Mouse (Mus musculus) lung, embryonic 14.5 days (tissue): ENCODE measurements around the gene Tmem231. TPM values are rescaled to one million over a fixed set of nuclear protein-coding genes. Genes with fewer than 3 reads are reported as not detected.
A peak's percentile ranks its signal among the peaks of the same experiment; 100 is the strongest.

Experiments
- ATAC-seq: fragments of 200-750 bp; cut with Nextera tagmentation; 2 replicates; pipeline ENCODE4 v1.8.0; 2017; ENCODE audit warnings: mild to moderate bottlenecking, moderate TSS enrichment, moderate library complexity; ENCODE audit not compliant: insufficient read depth
- DNase-seq: peaks from one replicate; pipeline ENCODE4 v3.0.0-alpha.2; 2015
- H3K27ac ChIP-seq: fragments of 300-500 bp; sonication (generic); 2 replicates; pipeline ENCODE4 v1.5.1; 2014; ENCODE audit warnings: low read depth, mild to moderate bottlenecking, moderate library complexity
- H3K27me3 ChIP-seq: fragments of 300-500 bp; sonication (generic); 2 replicates; pipeline ENCODE4 v1.6.1; 2014; ENCODE audit warnings: low read length, control low read depth; ENCODE audit not compliant: insufficient read depth
- H3K36me3 ChIP-seq: fragments of 300-500 bp; sonication (generic); 2 replicates; pipeline ENCODE4 v1.6.1; 2014; ENCODE audit warnings: control low read depth; ENCODE audit not compliant: insufficient read depth
- H3K4me1 ChIP-seq: fragments of 300-500 bp; sonication (generic); 2 replicates; pipeline ENCODE4 v1.6.1; 2014; ENCODE audit warnings: antibody characterized with exemption, control low read depth; ENCODE audit not compliant: insufficient read depth
- H3K4me2 ChIP-seq: fragments of 300-500 bp; sonication (generic); 2 replicates; pipeline ENCODE4 v1.6.1; 2014; ENCODE audit warnings: mild to moderate bottlenecking
- H3K4me3 ChIP-seq: fragments of 300-500 bp; sonication (generic); 2 replicates; pipeline ENCODE4 v1.5.1; 2014; ENCODE audit warnings: low read depth, low read length
- H3K9ac ChIP-seq: fragments of 300-500 bp; sonication (generic); 2 replicates; pipeline ENCODE4 v1.6.1; 2014
- H3K9me3 ChIP-seq: fragments of 300-500 bp; sonication (generic); 2 replicates; pipeline ENCODE4 v1.6.1; 2016; ENCODE audit warnings: low read depth, low read length, control low read depth
- CTCF ChIP-seq: IDR thresholded peaks from 2 replicates; pipeline ENCODE4 v1.5.1; 2016; ENCODE audit warnings: antibody characterized with exemption, low read depth
- WGBS: fragments of 180-500 bp; shearing (Covaris S2); extraction: QIAGEN DNeasy Blood & Tissue Kit; methylation state at CpG from one replicate; pipeline ENCODE4 v1.1.7; 2014; 5-methylcytosine and 5-hydroxymethylcytosine counted together
- polyA plus RNA-seq: library from polyadenylated mRNA; unstranded; fragments of >200 nt; fragmentation: Nextera tagmentation; extraction: Ambion mirVana; gene quantifications from 2 replicates; pipeline ENCODE4 v1.2.1, GENCODE M21; 2014

Tmem231 gene
- 18.7 and 18.9 TPM in 2 replicates for polyA plus RNA-seq

DNA sequence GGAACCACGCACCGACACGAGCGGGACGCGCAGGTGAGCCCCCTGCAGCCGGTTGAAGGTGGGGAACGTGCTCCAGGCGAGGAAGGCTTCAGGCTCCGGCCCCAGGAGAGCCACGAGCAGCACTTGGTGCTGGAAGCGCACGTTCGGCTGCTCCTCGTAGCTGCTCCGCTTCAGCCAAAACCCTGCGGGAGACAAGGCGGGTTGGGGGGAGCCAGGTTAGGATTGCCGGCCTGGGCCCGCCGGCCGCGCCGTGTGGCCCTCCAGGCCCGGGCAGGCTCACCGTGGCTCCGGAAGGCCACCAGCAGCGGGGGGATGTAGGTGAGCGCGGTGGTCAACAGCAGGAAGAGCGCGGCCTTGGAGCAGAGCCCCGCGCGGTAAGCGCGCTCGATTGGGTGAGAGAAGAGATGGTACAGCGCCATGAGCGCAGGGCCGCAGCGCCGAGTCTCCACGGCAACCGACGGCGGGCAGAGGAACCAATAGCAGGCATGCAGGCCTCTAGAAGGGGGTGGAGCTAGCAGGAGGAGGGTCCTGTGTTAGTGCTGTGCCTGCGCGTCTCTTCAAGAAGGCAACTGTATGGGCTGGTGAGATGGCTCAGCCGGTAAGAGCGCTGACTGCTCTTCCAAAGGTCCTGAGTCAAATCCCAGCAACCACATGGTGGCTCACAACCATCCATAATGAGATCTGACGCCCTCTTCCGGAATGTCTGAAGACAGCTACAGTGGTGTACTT, at the start of gene Tmem231:
Tmem231 (minus strand) TSS at position 534 of the 729 bp plus-strand sequence.
- H3K27ac ChIP-seq, result peak within 1 kb of the TSS; percentile 83
- peak; percentile 99 for ATAC-seq
- WGBS, result under 1% methylated on average over 53 of the region's 53 CpGs

DNA sequence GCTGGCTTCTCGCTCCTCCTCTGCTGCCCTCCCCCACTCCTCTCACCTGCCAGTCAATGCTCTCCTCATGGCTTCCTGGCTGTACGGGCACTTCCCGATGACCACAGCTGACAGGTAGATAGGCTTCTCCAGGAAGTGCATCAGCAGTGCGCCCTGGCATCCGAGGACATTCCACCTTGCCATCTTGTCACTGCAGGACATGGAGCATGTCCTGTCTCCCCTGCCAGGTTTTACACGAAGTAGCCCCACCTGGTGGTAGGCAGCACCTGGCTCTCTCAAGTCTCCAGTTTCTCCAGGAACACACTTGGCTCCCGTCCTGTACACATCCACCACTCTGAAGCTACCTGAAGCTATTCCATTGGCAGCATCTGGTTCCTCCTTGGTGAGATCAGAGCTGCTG, 48.4 kb upstream of the Tmem231 start:
- H3K9me3 ChIP-seq, result no peaks in the 10 kb centered on the region

More for the DNA sequence above, at the start of gene Tmem231:
- no peaks in the 10 kb centered on the region for H3K36me3 ChIP-seq
- no peaks in the 10 kb centered on the region for H3K27me3 ChIP-seq
- no peaks in the 10 kb centered on the region for H3K9me3 ChIP-seq
- no peak for TF ChIP-seq CTCF
- H3K4me2 ChIP-seq, result peak within 1 kb of the TSS; percentile 99
- H3K4me1 ChIP-seq, result 0 out of 2 replicates have a peak, but pooled peaks cover 9% of the 10 kb centered on the region
- H3K4me3 ChIP-seq, result peak within 1 kb of the TSS; percentile 74
- peak within 1 kb of the TSS; percentile 67 for H3K9ac ChIP-seq
- DNase-seq, result peak; percentile 95

DNA sequence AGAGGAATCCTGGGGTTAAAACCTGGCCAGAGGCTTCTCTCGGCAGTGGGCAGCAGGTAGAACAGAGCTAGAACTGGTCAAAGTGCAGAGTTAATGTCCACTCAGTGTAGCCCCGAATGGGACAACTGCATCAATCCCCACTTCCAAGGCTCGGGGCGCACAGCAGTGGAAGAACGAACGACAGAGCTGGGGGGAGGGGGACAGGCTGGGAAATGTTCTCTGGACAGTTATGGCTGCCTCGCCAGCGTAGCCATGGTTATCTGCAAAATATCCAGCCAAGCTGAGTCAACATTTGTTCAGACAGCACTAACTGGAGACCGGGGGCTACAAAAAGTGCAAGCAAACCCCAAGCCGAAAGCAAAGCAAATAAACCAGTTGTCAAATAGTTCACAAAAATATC, 44.5 kb upstream of the Tmem231 start:
- H3K4me2 ChIP-seq, result no peak overlapping the region
- TF ChIP-seq CTCF, result no peak
- H3K36me3 ChIP-seq, result peaks cover 63% of the 10 kb centered on the region
- no peak overlapping the region for H3K27ac ChIP-seq
- H3K4me1 ChIP-seq, result no peaks in the 10 kb centered on the region
- H3K27me3 ChIP-seq, result no peaks in the 10 kb centered on the region
- 57% methylated on average over 10 of the region's 10 CpGs for WGBS
- H3K9ac ChIP-seq, result no peak overlapping the region
- ATAC-seq (no peak), DNase-seq (no peak)
- H3K9me3 ChIP-seq, result no peaks in the 10 kb centered on the region
- no peak overlapping the region for H3K4me3 ChIP-seq

More for the DNA sequence above, 48.4 kb upstream of the Tmem231 start:
- DNase-seq (no peak), ATAC-seq (no peak)
- H3K27ac ChIP-seq, result no peak overlapping the region
- H3K9ac ChIP-seq, result no peak overlapping the region
- H3K4me2 ChIP-seq, result no peak overlapping the region
- H3K36me3 ChIP-seq, result peaks cover 73% of the 10 kb centered on the region
- WGBS, result 74% methylated on average over 7 of the region's 7 CpGs
- H3K27me3 ChIP-seq, result no peaks in the 10 kb centered on the region
- no peaks in the 10 kb centered on the region for H3K4me1 ChIP-seq
- H3K4me3 ChIP-seq, result no peak overlapping the region
- peak; percentile 23; the same call in 1 of the 2 replicates for TF ChIP-seq CTCF

DNA sequence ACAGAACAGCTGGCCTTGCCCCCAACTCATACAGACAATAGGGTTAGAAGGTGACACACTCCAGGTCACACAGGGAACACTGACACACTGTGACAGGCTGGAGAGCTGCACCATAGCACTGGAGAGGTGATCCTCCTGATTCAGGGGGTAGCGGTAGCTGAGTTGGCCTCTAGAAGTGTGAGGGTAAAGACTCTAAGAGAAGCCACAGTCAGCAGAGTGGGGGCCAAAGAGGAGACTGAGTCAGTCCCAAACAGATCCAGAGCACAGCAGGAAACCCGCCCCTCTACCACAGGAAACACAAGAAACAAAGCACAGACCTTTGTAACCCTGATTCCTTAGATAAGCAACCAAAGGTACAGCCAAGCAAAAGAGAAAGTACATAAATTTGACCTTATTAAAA, 42.6 kb upstream of the Tmem231 start:
- H3K9ac ChIP-seq, result no peak overlapping the region
- H3K4me1 ChIP-seq, result no peaks in the 10 kb centered on the region
- 81% methylated on average over 2 of the region's 2 CpGs for WGBS
- H3K9me3 ChIP-seq, result no peaks in the 10 kb centered on the region
- no peak for ATAC-seq
- H3K27me3 ChIP-seq, result no peaks in the 10 kb centered on the region
- H3K27ac ChIP-seq, result no peak overlapping the region
- DNase-seq, result no peak
- no peak overlapping the region for H3K4me3 ChIP-seq
- peaks cover 53% of the 10 kb centered on the region for H3K36me3 ChIP-seq
- no peak overlapping the region for H3K4me2 ChIP-seq
- TF ChIP-seq CTCF, result no peak

DNA sequence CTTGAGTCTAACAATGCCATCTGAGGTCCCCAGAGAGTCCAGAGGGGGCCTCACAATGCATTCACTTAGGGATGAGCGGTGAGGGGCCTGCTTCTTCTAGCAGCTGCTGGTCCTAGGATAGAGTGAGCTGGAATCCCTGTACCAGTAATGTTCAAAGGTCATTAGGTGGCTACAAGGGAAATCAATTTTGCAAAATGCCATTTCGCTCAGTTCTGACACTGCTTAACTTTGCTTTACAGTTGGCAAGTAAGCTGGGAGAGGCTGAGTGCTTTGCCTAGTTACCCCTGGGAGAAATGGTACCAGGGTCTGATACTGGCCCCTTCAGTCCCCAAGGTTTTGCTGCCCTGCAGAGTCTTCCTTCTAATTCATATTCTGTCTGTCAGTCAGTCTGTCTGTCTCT, 42.0 kb upstream of the Tmem231 start:
- no peak for TF ChIP-seq CTCF
- no peak for DNase-seq
- no peak overlapping the region for H3K9ac ChIP-seq
- H3K27ac ChIP-seq, result no peak overlapping the region
- no peak overlapping the region for H3K4me3 ChIP-seq
- no peak for ATAC-seq
- no peaks in the 10 kb centered on the region for H3K9me3 ChIP-seq
- peaks cover 51% of the 10 kb centered on the region for H3K36me3 ChIP-seq
- no peaks in the 10 kb centered on the region for H3K4me1 ChIP-seq
- no peaks in the 10 kb centered on the region for H3K27me3 ChIP-seq
- 94% methylated on average over 2 of the region's 2 CpGs for WGBS
- H3K4me2 ChIP-seq, result no peak overlapping the region

DNA sequence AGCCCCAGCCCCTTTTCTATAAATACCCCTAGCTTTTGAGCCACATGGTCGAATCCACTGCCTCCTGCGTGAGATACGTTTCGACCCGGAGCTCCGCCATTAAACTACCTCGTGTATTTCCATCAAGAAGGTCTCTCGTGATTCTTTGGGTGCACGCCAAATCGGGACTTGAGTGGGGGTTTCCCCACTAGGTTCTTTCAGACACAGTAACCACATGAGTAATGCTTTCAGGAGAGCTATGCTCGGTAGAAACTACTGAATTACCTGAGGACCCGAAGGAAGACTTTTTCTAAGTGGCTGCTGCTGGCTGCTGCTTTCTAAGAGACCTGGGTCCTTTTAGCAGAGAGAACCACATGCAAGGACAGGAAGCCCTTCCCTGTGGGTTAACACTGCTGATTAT, 40.5 kb upstream of the Tmem231 start:
- no peak for TF ChIP-seq CTCF
- Histone ChIP-seq H3K36me3 (peaks cover 41% of the 10 kb centered on the region), H3K27me3 (no peaks in the 10 kb centered on the region), H3K9ac (no peak overlapping the region), H3K4me1 (no peaks in the 10 kb centered on the region), H3K9me3 (no peaks in the 10 kb centered on the region), H3K4me3 (no peak overlapping the region), H3K4me2 (no peak overlapping the region), H3K27ac (no peak overlapping the region)
- 95% methylated on average over 12 of the region's 12 CpGs for WGBS
- ATAC-seq (no peak), DNase-seq (no peak)

DNA sequence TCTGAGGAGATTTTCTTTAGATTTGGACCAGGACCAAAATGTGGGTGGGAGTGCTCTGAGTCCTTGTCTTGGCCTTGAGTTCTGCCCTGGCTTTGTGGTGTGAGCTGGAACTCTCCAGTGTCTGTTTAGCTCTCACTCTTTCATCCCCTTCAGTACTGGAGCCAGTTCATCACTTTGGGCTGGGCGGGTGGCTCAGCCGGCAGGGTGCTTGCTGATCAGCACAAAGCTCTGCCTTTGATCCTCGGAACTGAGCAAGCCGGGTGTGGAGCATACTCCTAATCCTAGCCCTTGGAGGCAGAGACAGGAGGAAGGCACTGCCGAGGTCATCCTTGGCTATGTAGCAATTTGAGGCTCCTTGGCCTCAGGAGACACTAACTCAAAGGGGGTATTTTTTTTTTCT, 35.3 kb upstream of the Tmem231 start:
- Histone ChIP-seq H3K36me3 (peaks cover 9% of the 10 kb centered on the region; the same call in 1 of the 2 replicates), H3K4me2 (no peak overlapping the region), H3K9ac (no peak overlapping the region), H3K27me3 (no peaks in the 10 kb centered on the region), H3K27ac (no peak overlapping the region), H3K4me3 (no peak overlapping the region), H3K9me3 (no peaks in the 10 kb centered on the region), H3K4me1 (no peaks in the 10 kb centered on the region)
- DNase-seq (no peak), ATAC-seq (no peak)
- 39% methylated on average over 5 of the region's 5 CpGs for WGBS
- TF ChIP-seq CTCF, result no peak
